Mouse (Mus musculus): ENCODE data around the gene Tcf7l1.
"Not testable (repeated sequence)": the region's sequence is repeated elsewhere in the genome, so short reads cannot be mapped to it uniquely, and the experiment has no call there.

The Tcf7l1 gene

DNA sequence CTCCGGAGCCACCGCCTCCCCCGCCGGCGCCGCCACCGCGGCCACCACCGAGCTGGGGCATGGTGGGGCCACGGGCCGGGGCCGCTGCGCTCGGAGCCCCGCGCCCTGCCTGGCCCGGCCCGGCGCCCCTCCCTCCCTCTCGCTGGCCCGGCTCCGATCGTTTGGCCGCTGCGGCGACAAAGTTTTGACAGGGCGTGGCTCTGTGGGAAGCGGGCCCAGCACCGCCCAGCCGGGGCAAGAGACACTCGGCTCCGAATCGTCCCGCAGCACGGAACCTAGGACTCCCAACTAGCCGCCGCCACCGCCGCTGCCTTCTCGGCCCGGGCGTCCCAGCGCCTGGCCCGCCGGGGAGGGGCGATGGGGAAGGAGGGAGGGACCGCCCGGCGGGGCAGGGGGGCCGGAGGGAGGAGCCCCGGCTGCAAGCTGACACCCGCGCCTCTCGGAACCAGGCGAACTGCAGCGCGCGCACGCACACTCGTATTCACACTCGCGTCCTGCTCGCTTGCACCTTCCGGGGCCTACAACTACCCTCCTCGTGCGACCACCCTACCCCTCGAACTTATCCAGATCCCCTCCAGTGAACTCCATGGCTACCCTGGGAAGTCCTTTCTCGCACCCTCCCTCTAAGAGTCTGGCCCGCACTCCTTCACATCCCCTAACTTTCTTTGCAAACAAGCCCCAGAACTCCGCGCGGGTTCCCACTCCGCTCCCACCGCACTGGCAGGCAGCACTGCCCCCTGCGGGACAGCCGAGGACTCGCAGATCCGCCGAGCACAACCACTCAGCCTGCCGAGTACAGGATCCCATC is at the start of gene Tcf7l1:
Tcf7l1 (minus strand) TSS at position 363 of the 808 bp plus-strand sequence.
- DNase-seq, result peak; percentile 93 to 94

DNA sequence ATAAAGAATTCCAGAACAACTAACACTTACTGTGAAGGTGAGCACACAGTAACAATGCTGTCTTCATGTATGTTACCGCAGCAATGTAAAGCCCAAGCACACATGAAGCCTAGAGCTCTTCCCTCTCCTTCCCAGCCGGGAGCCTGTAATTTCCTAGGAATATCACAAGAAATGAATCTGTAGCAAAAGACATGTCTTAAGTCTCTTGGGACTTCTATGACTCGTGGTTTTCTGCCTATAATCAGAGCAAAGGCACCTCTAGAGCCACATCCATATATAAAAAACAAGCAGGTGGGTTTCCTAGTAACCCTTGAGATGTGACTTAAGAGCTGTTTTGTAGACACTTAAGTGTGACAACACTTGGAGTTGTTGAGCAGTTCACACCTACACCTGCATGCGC is 48.7 kb upstream of the Tcf7l1 start:
- DNase-seq, result no peak

DNA sequence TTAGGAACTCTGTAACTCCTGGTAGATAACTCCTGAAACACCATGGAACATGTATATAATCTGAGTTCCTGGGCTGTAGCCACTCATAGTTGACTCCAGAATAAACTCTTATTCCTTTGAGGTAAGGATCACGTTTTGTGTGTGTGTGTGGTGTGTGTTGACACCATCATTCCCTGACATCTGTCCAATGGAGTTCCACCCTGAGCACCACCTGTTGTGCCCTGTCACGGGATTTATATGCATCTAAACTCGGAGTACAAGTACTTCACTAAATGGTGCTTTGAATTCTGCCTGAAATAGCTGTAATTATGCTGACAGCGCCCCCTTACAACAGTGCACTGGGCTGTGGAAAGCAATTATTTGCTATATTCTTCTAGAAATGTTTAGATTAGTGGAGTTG is 45.5 kb upstream of the Tcf7l1 start:
- DNase-seq, result no peak

DNA sequence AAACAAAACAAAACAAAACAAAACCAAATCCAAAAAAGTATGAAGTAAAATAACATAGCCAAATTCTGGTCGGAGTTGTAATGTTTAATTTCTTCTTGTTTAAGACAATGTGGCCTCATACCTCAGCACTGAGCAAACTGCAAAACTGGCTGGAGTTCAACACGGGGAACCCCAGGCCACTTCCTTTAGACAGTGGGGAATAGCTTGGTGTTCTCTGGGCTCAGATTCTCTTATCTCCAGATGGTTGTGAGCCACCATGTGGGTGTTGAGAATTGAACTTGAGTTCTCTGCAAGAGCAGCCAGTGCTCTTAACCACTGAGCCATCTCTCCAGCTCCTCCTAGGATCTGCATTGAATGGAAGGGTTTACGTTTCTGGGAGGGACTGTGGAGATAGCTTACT is 42.8 kb upstream of the Tcf7l1 start:
- no peak for DNase-seq

DNA sequence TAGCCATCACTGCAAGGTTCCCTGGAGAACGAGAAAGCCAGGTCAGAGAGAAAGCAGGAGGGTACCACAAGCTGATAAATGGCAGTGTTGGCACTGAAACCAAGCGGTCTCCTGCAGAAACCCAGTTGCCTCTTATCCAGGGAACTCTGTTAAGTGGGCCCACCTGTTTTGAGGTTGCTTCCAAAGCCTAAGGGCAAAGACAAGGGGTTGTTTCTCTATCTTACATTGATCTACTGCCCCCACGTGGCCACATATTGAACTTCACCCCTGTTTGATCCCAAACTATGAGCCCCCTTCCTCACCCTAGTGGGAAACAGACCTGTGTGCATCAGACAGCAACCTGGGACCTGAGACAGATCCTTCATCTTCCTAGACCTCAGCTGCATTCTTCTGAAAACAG is 42.2 kb upstream of the Tcf7l1 start:
- DNase-seq, result peak; percentile 58 to 82

DNA sequence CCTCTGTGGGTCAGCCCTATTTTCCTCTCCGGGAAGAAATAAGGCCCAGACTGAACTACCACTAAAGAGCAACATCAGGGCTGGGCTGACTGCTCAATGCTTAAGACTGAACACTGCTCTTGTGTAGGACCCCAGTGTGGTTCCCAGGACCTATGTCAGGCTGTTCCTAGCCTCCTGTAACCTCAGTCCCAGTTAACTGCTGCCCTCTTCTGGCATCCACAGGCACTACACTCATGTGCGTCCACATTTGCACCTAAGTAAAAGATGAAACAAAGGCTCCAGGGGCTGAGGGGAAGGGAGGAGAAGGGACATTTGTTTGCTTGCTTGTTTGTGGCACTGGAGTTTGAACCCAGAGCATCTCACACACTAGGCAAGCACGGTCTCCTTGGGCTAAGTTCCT is 39.8 kb upstream of the Tcf7l1 start:
- peak in 1 of 2 experiments; percentile 31 for DNase-seq

DNA sequence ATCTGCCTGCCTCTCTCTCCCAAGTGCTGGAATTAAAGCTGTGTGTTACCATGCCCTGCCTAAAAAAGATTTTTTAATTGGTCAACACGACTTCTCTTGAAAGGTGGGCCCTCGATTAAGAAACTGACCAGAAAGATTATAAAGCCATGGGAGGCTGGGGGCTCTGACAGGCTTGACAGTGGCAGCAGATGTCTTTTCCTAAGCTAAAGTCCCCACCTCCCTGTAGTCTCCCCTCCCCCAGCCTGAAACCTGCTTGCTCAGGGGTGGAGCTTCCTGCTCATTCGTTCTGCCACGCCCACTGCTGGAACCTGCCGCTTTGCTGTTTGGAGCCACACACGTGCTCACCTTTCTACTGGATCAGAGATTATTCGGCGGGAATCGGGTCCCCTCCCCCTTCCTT is 39.0 kb upstream of the Tcf7l1 start:
- not testable (repeated sequence) for DNase-seq

DNA sequence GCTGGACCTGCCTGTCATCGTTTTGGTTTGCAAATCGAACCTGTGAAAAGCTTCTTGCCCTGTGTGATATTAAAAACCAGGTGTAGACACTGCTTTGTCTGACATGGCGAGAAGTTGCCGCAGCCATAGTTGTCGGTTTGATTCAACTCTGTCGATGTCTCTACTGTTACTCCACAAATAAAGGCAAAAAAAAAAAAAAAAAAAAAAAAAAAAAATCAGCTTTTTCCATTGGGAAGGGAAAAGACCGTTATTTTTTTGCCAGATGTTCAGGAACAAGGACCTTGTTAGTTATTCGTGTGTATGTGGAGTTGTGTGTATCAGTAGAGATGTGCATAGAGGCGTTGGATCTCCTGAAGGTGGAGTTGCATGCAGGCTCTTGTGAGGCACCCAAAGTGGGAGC is 36.7 kb upstream of the Tcf7l1 start:
- DNase-seq, result no peak

DNA sequence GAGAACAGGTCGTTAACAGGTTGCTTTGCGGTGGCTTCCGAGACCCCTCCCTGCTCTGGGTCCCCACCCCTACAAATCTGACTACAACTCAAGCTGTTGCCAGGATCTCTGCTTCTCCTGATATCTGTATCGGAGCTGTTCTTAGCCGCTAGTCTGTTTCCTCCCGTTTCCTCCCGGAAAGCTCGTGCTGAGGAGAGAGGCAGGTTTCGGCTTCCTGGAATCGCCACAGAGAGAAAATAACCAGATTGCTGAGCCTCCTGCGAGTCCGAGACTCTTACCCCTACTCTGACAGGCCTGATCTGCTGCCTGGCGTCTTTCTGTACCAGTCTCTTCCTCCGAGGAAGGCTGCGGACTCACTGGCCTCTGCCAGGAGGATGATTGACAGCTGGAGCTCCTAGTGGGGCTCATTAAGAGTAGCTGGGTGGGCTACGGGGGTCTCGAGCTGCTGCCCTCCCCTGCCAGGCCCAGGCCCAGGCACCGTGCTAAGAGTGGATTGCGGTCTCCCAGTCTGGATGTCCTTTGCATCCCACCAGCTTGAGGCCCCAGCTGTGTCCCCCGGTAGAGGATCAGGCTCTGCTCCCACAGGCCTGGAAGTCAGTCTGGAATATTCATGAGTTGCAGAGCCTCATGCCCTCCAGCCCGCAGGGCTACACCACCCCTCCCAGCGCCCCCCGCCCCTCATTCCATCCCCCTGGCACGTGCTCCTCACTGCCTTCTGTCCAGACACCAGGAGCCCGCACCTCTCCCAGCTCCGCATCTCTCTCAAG is 36.1 kb upstream of the Tcf7l1 start:
- DNase-seq, result peak in 1 of 2 experiments; percentile 23

DNA sequence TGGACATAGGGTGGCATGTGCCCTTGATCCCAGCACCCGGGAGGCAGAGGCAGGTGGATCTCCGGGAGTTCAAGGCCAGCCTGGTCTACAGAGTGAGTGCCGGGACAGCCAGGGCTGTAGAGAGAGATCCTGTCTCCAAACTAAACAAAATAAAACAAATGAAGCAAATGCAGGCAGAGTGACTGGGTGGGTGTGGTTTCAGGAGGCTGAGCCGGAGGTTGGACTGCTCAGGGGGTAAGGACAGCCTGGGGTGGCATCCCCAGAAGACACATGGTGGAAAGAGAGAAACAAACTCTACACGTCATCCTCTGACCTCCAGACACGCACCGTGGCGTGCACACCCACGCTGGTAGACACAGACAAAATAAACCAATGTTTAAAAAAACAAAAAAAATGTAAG is 24.4 kb upstream of the Tcf7l1 start:
- DNase-seq, result no peak

DNA sequence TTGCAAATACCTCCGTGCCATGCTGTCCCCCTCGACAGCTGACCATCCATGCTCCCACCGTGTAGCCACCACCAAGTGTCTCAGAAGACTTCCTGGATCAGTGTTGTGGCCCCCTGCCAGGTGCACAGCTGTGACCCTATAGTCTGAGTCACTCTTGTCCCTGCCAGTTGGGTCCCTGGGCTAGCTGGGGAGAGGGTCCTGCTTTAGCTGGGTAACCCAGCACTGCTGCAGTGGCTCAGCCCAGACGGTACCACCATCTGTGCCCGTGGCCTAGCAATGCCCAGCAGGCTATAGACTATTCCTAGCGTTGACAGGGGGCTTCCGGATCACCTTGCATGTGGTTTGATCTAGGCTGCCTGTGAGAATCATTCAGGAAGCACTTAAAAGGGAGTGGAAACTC is 21.2 kb upstream of the Tcf7l1 start:
- no peak for DNase-seq

DNA sequence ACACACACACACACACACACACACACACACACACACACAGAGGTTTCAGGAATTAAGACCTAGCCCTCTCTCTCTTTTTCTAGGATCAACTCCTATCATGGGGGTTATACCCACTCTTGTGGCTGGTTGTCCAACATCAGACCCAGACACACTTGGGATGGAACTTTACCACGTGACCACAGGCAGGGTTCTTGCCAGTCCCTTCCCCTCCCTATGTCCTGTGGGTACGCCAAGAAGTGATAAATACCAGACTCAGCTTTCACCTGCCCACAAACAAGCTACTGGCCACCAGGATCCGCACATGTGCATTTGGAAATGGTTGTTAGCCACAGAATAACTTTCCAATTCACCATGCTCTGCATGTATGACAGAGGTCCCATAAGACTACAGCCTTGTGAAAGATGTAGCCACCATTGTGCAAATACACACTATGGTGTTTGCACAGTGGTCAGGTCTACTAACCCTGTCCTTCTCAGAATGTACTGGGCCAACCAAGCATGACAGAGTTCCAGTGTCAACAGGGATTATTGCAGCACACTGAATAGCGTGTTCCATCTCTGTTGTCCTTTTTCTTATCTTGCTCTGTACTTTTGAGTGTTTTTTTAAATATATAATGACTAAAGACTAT is 20.6 kb upstream of the Tcf7l1 start:
- no peak for DNase-seq

DNA sequence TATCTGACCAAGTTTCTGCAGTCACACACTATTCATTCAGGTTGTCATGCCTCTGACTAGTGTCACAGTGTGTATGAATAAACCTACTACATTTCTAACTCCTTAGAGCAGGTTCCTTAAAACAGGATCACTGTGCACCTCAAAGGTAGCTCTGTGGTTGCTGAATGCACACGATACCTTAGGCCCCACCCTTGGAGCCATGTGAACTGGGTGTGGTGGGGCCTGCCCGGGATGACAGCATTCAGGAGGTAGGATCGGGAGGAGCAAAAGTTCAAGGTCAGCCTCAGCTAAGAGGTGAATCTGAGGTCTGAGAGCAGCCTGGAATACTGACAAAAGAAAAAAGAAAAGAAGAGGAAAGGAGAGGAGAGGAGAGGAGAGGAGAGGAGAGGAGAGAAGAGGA is 19.3 kb upstream of the Tcf7l1 start:
- no peak for DNase-seq

DNA sequence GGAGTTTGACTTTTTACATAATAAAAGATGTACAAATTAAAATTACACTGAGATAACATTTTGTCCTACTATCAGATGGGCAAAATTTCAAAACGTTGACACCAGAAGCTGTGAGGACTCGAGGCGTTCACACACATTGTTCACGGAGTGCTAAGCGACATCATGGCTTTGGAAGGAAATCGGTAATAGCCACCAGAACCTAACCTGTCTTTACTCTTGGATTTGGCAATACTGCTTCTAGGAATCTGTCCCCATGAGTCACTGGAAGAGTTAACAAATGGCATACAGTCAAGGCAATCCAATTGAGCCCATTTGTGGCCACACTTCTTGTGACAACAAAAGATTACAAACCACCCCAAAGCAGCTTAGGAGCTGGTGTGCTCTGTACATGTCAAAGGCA is 14.6 kb upstream of the Tcf7l1 start:
- DNase-seq, result no peak

DNA sequence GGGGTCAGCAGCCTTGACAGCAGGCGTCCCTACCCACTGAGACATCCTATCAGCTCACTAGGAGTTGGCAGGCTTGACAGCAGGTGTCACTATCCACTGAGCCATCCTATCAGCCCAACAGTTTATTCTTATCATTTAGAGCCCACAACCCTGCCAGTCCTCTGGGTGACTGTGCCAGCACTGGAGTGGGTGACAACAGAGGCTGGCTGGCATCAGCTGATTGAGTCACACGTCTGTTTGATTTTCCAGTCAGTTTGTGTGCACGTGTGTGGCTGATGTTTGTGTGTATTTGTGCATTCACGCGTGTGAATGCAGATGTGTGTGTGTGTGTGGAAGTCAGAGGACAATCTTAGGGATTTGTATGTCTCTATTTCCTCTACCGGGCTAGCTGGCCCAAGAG is 13.1 kb upstream of the Tcf7l1 start:
- no peak for DNase-seq

DNA sequence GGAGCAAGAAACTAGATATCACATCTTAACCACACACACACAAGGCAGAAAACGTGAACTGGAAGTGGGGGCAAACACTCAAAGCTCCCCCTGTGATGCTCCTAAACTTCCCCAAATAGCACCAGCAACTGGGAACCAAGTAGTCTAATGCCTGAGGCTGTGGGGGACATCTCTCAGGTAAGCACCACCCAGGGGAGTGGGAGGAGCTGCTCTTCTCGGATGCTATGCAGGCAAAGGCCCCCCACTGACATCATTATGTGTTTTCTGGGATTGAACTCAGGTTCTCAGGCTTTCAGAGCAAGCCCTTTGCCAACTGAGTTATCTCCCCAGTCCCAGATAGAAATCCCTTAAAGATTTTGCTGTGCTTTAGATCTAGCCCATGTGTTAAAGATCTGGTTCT is 11.6 kb upstream of the Tcf7l1 start:
- no peak for DNase-seq

DNA sequence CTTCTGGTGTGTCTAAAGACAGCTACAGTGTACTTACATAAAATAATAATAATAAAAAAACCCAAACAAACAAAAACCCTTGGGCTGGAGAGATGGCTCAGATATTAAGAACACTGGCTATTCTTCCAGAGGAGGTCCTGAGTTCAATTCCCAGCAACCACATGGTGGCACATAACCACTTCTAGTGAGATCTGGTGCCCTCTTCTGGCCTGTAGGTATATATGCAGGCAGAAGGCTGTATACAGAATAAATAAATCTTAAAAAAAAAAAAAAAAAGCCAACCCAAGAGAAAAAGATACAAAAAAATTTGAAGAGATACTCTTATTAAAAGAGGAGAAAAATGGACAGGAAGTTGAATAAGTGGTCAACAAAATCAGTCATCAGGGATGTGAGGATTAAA is 8.7 kb upstream of the Tcf7l1 start:
- DNase-seq, result no peak

DNA sequence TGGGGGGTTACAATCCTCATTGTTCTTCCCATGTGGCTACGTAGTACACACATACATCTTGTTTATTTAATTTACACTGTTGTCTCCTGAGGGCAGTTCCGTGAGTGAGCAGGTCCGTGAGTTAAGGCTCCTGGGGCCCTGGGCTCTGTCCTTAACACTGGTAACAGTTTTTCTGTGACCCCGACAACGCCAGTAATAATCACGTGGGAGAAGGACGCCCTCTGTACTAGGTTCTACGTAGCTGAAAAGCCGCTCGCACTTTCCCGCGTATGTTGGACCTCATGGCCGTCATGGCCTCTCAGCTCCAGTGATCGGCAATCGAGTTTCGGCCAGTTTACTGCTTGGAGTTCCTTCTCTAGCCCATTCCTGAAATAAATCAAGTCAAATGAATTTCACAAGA is 6.4 kb upstream of the Tcf7l1 start:
- DNase-seq, result no peak

DNA sequence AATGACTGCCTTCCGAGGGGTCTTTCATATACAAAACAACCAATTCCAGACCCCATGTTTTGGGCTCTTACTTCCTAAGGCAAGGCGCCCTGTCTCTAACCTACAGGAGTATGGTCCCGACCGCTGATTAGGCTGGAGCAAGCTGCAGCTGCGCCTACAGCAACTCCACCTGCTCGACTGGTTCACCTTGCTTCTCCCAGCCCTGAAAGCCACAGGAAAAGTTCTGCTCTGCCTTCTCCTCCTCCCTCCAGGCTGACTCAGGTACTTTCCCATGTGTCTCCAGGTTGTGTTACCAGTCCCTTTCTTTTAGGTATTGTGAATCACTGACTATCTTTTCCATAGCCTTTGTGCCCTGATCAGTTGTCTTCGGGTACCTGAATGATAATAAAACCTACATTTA is 5.8 kb upstream of the Tcf7l1 start:
- DNase-seq, result peak in 1 of 2 experiments; percentile 45

DNA sequence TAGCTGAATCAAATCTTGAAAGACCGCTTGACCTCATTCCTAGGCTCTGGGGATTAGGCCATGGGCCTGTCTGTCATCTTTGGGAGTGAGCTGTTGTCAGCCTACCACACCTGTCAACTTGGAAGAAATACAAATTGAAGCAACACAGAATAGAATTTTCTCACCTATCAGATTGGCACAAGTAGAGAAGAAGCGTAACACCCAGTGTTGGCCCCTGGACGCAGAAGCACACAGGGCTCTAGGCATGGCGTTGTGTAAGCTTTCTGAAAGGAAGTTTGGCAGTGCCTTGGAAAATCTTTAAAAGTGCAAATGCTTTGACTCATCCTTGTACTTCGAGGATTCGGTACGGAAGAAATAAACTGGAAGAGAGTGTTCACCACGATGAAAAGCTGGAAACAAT is 3.6 kb upstream of the Tcf7l1 start:
- no peak for DNase-seq

DNA sequence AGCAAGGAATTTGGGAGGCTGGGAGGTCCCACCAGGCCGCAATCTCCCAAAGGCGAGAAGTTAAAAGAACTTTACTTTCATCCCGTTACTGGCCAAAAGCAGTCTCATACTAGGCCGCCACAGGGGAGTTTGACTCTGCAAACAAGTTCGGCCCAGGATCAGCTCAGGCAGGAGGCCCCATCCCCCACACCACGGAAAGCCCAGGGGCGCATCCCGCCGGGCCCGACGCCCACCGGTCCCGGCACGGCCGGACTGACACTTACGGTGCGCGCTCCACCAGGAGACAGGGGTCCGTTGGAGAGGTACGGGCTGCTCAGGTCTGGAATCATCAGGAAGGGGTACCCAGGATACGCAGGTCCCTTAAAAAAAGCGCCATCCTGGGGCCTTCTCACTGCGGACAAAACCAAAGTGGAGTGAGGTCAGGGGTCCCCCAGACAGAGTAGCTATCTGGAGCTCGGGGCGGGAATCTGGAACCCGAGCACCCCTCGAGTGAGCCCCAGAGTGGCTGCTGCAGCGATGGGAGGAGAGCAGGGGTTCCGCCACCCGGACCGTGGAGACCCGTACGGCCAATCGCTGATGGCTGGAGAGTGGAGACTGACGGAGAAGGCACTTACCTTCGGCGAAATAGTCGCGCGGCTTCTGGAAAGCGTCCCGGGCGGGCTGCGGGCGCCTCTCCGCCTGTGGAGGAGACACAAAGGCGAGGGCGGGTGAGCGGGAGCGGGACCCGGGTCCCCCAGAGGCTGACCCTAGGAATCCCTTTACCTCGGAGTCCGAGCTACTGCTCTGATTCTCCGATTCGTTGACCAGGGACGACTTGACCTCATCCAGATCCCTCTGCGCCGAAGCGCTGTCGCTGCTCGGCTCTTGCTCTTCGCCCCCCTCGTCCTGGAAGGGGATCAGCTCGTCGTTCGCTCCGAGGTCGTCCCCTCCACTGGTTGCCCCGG is 834 bp downstream of the Tcf7l1 start:
- peak; percentile 46 to 67 for DNase-seq

DNA sequence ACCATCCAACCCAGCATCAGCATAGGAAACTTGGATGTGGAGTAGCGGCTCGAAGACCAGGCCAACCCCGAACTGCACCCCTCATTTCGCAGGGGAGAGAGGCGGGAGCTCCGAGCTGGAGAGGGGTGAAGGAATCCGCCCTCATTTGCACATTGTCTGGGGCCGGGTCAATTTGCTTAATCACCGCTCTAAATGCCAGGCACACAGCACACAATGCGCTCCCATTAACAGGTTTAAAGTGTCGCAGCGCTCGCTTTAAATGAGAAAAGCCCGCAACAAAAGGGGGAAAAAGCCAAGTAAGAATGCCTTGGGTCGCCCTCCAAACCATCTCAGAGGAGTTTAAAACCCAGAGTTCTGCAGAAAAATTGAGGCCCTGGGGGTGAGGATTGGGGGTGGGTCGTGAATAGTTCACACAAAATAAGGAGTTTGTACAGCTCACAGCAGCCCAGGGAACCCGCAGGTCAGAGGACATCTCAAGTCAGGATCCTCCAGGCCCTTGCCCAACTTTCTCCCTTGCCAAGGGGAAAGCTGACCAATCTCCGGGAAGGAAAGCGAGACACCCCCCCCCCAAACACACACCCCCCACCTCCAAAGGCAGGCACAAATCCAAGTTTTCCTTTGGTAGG is 1.6 kb downstream of the Tcf7l1 start:
- peak; percentile 28 to 51 for DNase-seq

Data from kidney, postnatal 25 days (tissue).